Mouse (Mus musculus): ENCODE data around the gene Cd244a.

DNA sequence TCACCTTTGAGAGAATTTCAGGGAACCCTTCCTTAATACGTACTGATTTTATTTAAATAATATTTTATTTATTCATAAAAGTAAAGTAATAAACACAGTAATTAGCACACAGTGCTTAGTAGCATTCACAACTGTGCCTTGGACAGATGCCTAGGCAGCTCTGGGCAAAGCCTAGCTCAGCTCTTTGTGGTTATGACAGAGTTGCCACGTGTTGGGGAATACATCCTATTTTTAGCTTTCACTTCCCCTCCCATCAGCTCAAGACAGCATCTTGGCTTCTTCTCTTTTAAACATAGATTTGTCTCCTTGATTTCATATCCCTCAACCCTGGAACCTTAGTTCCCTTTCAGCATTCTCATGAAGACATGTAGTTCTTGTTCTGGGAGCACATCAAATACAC is 72.5 kb downstream of the Cd244a start:
- TF ChIP-seq CTCF (IDR thresholded peaks at IDR 0.05; ENCODE audit: control insufficient read depth, insufficient read depth, insufficient replicate concordance, low read depth, low read length) (no peak), POLR2A (IDR thresholded peaks at IDR 0.05; ENCODE audit: control insufficient read depth, low read depth, low read length) (no peak)
